Mouse (Mus musculus) spleen, postnatal 4 days (tissue): Measurements from ENCODE around the gene Cryge.
"Not testable (repeated sequence)": the region's sequence is repeated elsewhere in the genome, so short reads cannot be mapped to it uniquely, and the experiment has no call there.

Experiments used
- DNase-seq, 2 experiments: peaks; one replicate each; pipeline ENCODE4 v3.0.0; 2022; ENCODE audit warnings: low spot score in 2 of 2

Cryge gene

GRCm38 (mm10) chr1:65050952-65051351 is at the start of gene Cryge:
TSS of gene Cryge (minus strand) at chr1:65051149.
- DNase-seq, result not testable (repeated sequence)

GRCm38 (mm10) chr1:65096953-65097352 is 46.0 kb upstream of the Cryge start:
- no peak for DNase-seq

GRCm38 (mm10) chr1:65091566-65091965 is 40.6 kb upstream of the Cryge start:
- DNase-seq, result no peak

GRCm38 (mm10) chr1:65090370-65090769 is 39.4 kb upstream of the Cryge start:
- DNase-seq, result no peak

GRCm38 (mm10) chr1:65088567-65089356 is 37.8 kb upstream of the Cryge start:
- no peak for DNase-seq

- no peak for DNase-seq
Measured at GRCm38 (mm10) chr1:65082188-65082587, 31.2 kb upstream of the Cryge start, which contains the start of gene Crygb. TSS of gene Crygb (minus strand) at chr1:65082288.

GRCm38 (mm10) chr1:65075607-65076006 is 24.7 kb upstream of the Cryge start:
- no peak for DNase-seq

GRCm38 (mm10) chr1:65073589-65073988 is 22.6 kb upstream of the Cryge start, which contains the start of gene Crygc:
TSS of gene Crygc (minus strand) at chr1:65073689.
- DNase-seq, result no peak

- DNase-seq, result no peak
Measured at GRCm38 (mm10) chr1:65067842-65068241, 16.9 kb upstream of the Cryge start.

- no peak for DNase-seq
Measured at GRCm38 (mm10) chr1:65064201-65064600, 13.3 kb upstream of the Cryge start.

GRCm38 (mm10) chr1:65063352-65063751 is 12.4 kb upstream of the Cryge start, which contains the start of gene Crygd:
TSS of gene Crygd (minus strand) at chr1:65063452.
- DNase-seq, result no peak

GRCm38 (mm10) chr1:65052140-65052539 is 1.2 kb upstream of the Cryge start:
- no peak for DNase-seq

GRCm38 (mm10) chr1:65051696-65052095 is 747 bp upstream of the Cryge start:
- no peak for DNase-seq

GRCm38 (mm10) chr1:65048781-65049180 is 2.2 kb downstream of the Cryge start:
- DNase-seq, result no peak

GRCm38 (mm10) chr1:65046401-65047109 is 4.4 kb downstream of the Cryge start:
- DNase-seq, result no peak

- no peak for DNase-seq
Measured at GRCm38 (mm10) chr1:65043433-65043832, 7.5 kb downstream of the Cryge start.

GRCm38 (mm10) chr1:65041837-65042236 is 9.1 kb downstream of the Cryge start:
- DNase-seq, result no peak

GRCm38 (mm10) chr1:65040806-65041205 is 10.1 kb downstream of the Cryge start:
- no peak for DNase-seq

- DNase-seq, result no peak
Measured at GRCm38 (mm10) chr1:65039679-65040078, 11.3 kb downstream of the Cryge start.

GRCm38 (mm10) chr1:65037542-65037941 is 13.4 kb downstream of the Cryge start:
- no peak for DNase-seq

- DNase-seq, result no peak
Measured at GRCm38 (mm10) chr1:65035513-65035912, 15.4 kb downstream of the Cryge start.

GRCm38 (mm10) chr1:65032641-65033040 is 18.3 kb downstream of the Cryge start, which contains the start of gene Akr1cl:
TSS of gene Akr1cl (minus strand) at chr1:65032759.
- DNase-seq, result no peak

- DNase-seq, result no peak
Measured at GRCm38 (mm10) chr1:65028206-65028605, 22.7 kb downstream of the Cryge start.
